Mouse (Mus musculus) limb, embryonic 13.5 days (tissue): ENCODE results near the gene Catsperb. TPM values are rescaled to one million over a fixed set of nuclear protein-coding genes. Genes with fewer than 3 reads are reported as not detected.
"Not testable (repeated sequence)": the region's sequence is repeated elsewhere in the genome, so short reads cannot be mapped to it uniquely, and the experiment has no call there.

ENCODE experiments used
- ATAC-seq: fragments of 200-750 bp; cut with Nextera tagmentation; 2 replicates; pipeline ENCODE4 v1.8.0; 2017; ENCODE audit warnings: low read depth, moderate number of reproducible peaks, moderate TSS enrichment; ENCODE audit not compliant: low FRiP score
- H3K27ac ChIP-seq: fragments of 300-500 bp; sonication (generic); 2 replicates; pipeline ENCODE4 v1.5.1; 2015; ENCODE audit warnings: inconsistent platforms, mild to moderate bottlenecking, moderate library complexity
- H3K27me3 ChIP-seq: fragments of 300-500 bp; sonication (generic); 2 replicates; pipeline ENCODE4 v1.6.1; 2015; ENCODE audit warnings: mild to moderate bottlenecking, inconsistent platforms
- H3K36me3 ChIP-seq: fragments of 300-500 bp; sonication (generic); 2 replicates; pipeline ENCODE4 v1.6.1; 2015; ENCODE audit warnings: inconsistent platforms, mild to moderate bottlenecking, moderate library complexity
- H3K4me1 ChIP-seq: fragments of 300-500 bp; sonication (generic); 2 replicates; pipeline ENCODE4 v1.6.1; 2015; ENCODE audit warnings: inconsistent platforms
- H3K4me2 ChIP-seq: fragments of 300-500 bp; sonication (generic); replicated peaks from 2 replicates; pipeline ENCODE4 v1.6.1; 2015; ENCODE audit warnings: inconsistent platforms, mild to moderate bottlenecking, moderate library complexity
- H3K4me3 ChIP-seq: fragments of 300-500 bp; sonication (generic); 2 replicates; pipeline ENCODE4 v1.5.1; 2015; ENCODE audit warnings: moderate library complexity, mild to moderate bottlenecking, inconsistent platforms
- H3K9ac ChIP-seq: fragments of 300-500 bp; sonication (generic); 2 replicates; pipeline ENCODE4 v1.6.1; 2015; ENCODE audit warnings: mild to moderate bottlenecking, inconsistent platforms
- H3K9me3 ChIP-seq: fragments of 300-500 bp; sonication (generic); 2 replicates; pipeline ENCODE4 v1.6.1; 2016; ENCODE audit warnings: inconsistent platforms
- WGBS: fragments of 180-500 bp; shearing (Covaris S2); methylation state at CpG from one replicate; pipeline ENCODE4 v1.1.7; 2015; 5-methylcytosine and 5-hydroxymethylcytosine counted together
- microRNA-seq: library from miRNA; unstranded; fragments of <30 nt; microRNA quantifications from one replicate; pipeline ENCODE4, GENCODE M21; 2016
- polyA plus RNA-seq: library from polyadenylated mRNA; unstranded; fragments of >200 nt; fragmentation: Nextera tagmentation; extraction: Ambion mirVana; gene quantifications from 2 replicates; pipeline ENCODE4 v1.2.1, GENCODE M21; 2015

The Catsperb gene
- polyA plus RNA-seq = not detected in 2 replicates

DNA sequence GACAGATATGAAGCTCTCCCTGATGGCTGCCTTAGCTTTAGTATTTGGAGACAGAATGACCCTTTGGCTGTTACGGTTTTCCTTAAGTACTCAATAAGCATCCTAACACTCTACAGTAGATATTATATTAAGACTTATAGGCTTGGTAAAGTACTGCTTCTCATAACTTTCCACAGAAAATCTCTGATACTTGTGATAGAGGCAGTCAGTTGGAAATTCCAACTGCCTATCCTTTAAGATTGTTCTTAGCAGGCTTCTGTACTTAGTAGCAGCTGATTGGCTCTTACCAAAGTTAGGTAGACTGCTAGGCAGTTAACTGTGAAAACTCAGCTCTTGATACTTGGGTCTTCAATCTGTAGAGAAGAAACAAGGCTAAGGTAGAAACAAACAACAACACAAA, at the start of gene Catsperb:
TSS of gene Catsperb (plus strand) at position 301 of the 400 bp plus-strand sequence.
- not testable (repeated sequence) for ATAC-seq, H3K4me1 ChIP-seq, H3K4me3 ChIP-seq, H3K27ac ChIP-seq, H3K9me3 ChIP-seq, H3K9ac ChIP-seq, H3K27me3 ChIP-seq, H3K36me3 ChIP-seq, H3K4me2 ChIP-seq
- 90% methylated on average over 1 of the region's 1 CpGs for WGBS

DNA sequence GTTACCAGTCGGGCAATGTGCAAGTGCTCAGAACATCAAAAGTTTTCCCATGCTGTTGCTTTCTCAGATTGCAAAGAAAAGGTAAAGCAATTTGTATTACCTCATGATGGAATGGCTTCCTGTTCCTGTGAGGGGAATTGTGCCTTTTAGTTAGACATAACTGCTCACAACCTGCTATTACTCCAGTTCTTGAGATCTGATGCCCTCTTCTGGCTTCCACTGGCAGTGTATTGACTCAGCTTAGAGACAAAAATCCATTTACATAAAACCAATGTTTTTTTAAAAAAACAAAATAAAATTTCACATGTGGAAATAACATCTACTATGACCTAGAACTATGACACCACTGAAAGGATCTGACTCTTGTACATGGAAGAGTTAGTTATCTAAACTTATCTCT, 43.0 kb upstream of the Catsperb start:
- H3K36me3 ChIP-seq, H3K4me2 ChIP-seq, H3K27me3 ChIP-seq, H3K27ac ChIP-seq, H3K4me1 ChIP-seq, ATAC-seq, H3K9ac ChIP-seq, H3K4me3 ChIP-seq, H3K9me3 ChIP-seq: not testable (repeated sequence)
- 67% methylated on average over 1 of the region's 1 CpGs for WGBS

- H3K4me2 ChIP-seq, H3K27me3 ChIP-seq, H3K4me1 ChIP-seq, H3K36me3 ChIP-seq, H3K9ac ChIP-seq, H3K27ac ChIP-seq, H3K9me3 ChIP-seq, H3K4me3 ChIP-seq, ATAC-seq: not testable (repeated sequence)
- 83% methylated on average over 1 of the region's 1 CpGs for WGBS
Observed at GRCm38 (mm10) chr12:101381460-101381859, 23.0 kb upstream of the Catsperb start.

DNA sequence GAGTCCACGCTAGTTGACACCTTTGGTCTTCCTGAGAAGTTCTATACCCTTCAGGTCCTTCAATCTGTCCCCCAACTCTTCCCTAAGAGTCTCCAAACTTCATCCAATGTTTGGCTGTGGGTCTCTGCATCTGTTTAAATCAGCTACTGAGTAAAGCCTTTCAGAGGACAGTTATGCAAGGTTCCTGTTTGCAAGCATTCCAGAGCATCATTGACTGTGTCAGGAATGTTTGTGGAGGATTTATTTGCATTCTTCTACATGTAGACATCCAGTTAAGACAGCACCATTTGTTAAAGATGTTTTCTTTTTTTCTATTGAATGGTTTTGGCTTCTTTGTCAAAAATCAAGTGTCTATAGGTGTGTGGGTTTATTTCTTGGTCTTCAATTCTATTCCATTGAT, 21.7 kb downstream of the Catsperb start:
- whole genome bisulfite sequencing = 78% methylated on average over 1 of the region's 1 CpGs
- Histone ChIP-seq H3K9me3 (no peaks in the 10 kb centered on the region), H3K4me2 (no peak overlapping the region), H3K4me1 (no peaks in the 10 kb centered on the region), H3K4me3 (no peak overlapping the region), H3K9ac (no peak overlapping the region), H3K27ac (no peak overlapping the region), H3K36me3 (no peaks in the 10 kb centered on the region), H3K27me3 (no peaks in the 10 kb centered on the region)
- no peak for ATAC-seq

GRCm38 (mm10) chr12:101462051-101462450, 57.6 kb downstream of the Catsperb start:
- H3K9me3 ChIP-seq = no peaks in the 10 kb centered on the region
- WGBS = 94% methylated on average over 5 of the region's 5 CpGs
- H3K27ac ChIP-seq = no peak overlapping the region
- no peak for ATAC-seq
- H3K36me3 ChIP-seq = no peaks in the 10 kb centered on the region
- no peaks in the 10 kb centered on the region for H3K27me3 ChIP-seq
- H3K9ac ChIP-seq = no peak overlapping the region
- H3K4me1 ChIP-seq = no peaks in the 10 kb centered on the region
- H3K4me3 ChIP-seq = no peak overlapping the region
- no peak overlapping the region for H3K4me2 ChIP-seq

DNA sequence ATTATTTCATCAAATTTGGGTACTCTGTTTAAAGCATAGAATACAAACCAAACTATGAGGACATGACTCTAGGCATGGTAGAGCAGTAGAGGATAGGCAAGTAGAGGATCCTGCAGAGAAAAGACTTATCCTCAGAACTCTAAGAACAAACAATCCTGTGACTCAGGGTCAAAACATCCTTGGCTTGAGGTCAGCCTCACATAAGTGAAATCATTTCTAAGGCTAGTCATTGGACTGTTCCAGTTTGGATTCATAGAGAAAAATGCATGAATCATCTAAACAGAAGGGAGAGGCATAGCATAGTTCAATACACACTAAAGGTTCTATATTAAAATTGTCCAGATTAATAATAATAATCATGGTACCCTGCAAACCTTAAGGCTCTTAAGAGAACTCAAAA, 79.1 kb downstream of the Catsperb start:
- Histone ChIP-seq H3K27me3 (no peaks in the 10 kb centered on the region), H3K4me2 (no peak overlapping the region), H3K27ac (no peak overlapping the region), H3K9ac (no peak overlapping the region), H3K4me3 (no peak overlapping the region), H3K9me3 (no peaks in the 10 kb centered on the region), H3K36me3 (no peaks in the 10 kb centered on the region), H3K4me1 (no peaks in the 10 kb centered on the region)
- no peak for ATAC-seq

GRCm38 (mm10) chr12:101511326-101511725, 106.9 kb downstream of the Catsperb start:
- not testable (repeated sequence) for H3K9me3 ChIP-seq, ATAC-seq, H3K9ac ChIP-seq, H3K27me3 ChIP-seq, H3K4me1 ChIP-seq, H3K4me3 ChIP-seq, H3K36me3 ChIP-seq, H3K27ac ChIP-seq, H3K4me2 ChIP-seq
- WGBS = 83% methylated on average over 2 of the region's 2 CpGs

- not testable (repeated sequence) for H3K4me3 ChIP-seq, ATAC-seq
Observed at GRCm38 (mm10) chr12:101606622-101607021, 202.2 kb downstream of the Catsperb start.

GRCm38 (mm10) chr12:101633137-101633536, 228.7 kb downstream of the Catsperb start:
- H3K27ac ChIP-seq = no peak overlapping the region
- H3K9me3 ChIP-seq = 0 out of 2 replicates have a peak, but pooled peaks cover 4% of the 10 kb centered on the region
- WGBS = 83% methylated on average over 1 of the region's 1 CpGs
- H3K4me1 ChIP-seq = no peaks in the 10 kb centered on the region
- no peak overlapping the region for H3K4me3 ChIP-seq
- no peaks in the 10 kb centered on the region for H3K27me3 ChIP-seq
- H3K36me3 ChIP-seq = no peaks in the 10 kb centered on the region
- H3K4me2 ChIP-seq = no peak overlapping the region
- ATAC-seq = no peak
- H3K9ac ChIP-seq = no peak overlapping the region

More at GRCm38 (mm10) chr12:101606622-101607021, 202.2 kb downstream of the Catsperb start:
- H3K9me3 ChIP-seq, H3K27ac ChIP-seq, H3K9ac ChIP-seq, H3K4me2 ChIP-seq, H3K27me3 ChIP-seq, H3K36me3 ChIP-seq, H3K4me1 ChIP-seq: not testable (repeated sequence)

- H3K9ac ChIP-seq = no peak overlapping the region
- no peak for ATAC-seq
- H3K4me3 ChIP-seq = no peak overlapping the region
- WGBS = 89% methylated on average over 2 of the region's 2 CpGs
- no peaks in the 10 kb centered on the region for H3K9me3 ChIP-seq
- H3K27ac ChIP-seq = no peak overlapping the region
- H3K4me2 ChIP-seq = no peak overlapping the region
- H3K4me1 ChIP-seq = no peaks in the 10 kb centered on the region
- no peaks in the 10 kb centered on the region for H3K36me3 ChIP-seq
- H3K27me3 ChIP-seq = no peaks in the 10 kb centered on the region
Observed at GRCm38 (mm10) chr12:101667502-101667901, 263.0 kb downstream of the Catsperb start.

Small RNAs within 50 kb of the gene (microRNA-seq; reads per million reads assigned to microRNA genes)
- gene Gm24542 = not detected
